Mouse (Mus musculus): ENCODE data around the gene Rffl.

Rffl gene

DNA sequence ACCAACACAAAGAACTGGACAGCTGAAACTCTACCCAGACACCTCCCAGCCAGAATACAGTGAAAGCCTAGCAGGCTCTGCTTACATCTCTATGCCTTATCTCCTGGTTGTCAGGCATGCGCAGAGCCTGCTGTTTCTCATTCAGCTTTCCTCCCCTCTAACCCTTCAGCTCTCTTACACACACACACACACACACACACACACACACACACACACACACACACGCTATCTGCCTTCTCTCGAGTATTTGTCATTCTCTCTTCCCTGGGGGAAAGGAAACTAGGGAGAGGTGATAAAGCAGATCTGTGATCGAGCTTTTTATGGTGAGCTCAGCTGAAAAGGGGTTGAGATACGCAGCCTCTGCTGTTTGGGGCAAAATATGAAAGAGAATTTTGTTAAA, 3.9 kb upstream of the Rffl start:
- DNase-seq (ENCODE audit: low spot score in 2 of 2): no peak

DNA sequence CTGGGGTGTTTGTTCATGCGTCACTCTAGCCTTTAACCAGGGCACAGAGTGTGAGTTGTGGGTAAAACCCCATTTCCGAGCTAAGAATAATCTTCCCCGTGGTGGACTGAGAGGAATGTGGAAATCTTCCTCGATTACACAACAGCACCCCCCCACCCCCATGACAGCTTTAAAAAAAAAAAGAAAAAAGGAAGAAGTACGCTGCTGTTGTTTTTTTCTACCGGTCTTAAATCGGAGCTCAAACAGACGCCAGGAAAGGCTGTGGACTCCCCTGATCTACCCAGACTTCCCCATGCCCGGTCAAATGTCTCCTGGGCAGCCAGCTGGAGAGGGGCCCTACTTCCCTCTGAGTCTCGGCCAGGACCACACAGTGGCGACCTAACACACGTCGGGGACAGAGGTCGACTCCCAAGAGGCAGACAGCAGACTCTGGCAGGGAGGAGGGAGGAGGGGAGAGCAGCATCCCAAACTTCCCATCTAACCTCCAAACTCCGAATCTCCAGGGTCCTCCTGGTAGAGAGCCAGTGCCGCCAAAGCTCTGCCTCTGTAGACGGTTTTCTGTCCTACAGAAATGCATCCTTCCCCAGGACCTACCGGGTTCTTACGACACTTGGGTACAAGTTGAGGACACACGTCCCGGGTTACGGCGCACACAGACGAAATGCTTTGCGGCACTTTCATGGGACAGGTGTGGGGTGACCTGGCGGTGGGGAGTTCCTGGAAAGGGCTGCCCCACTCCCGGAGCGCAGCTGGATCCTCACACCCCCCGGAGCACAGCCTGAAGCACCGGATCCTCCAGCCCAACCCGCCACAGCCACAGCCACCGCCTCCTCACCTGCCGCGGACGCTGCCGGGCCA, 608 bp downstream of the Rffl start:
- DNase-seq (ENCODE audit: low spot score in 2 of 2): peak in 1 of 2 experiments; percentile 26

DNA sequence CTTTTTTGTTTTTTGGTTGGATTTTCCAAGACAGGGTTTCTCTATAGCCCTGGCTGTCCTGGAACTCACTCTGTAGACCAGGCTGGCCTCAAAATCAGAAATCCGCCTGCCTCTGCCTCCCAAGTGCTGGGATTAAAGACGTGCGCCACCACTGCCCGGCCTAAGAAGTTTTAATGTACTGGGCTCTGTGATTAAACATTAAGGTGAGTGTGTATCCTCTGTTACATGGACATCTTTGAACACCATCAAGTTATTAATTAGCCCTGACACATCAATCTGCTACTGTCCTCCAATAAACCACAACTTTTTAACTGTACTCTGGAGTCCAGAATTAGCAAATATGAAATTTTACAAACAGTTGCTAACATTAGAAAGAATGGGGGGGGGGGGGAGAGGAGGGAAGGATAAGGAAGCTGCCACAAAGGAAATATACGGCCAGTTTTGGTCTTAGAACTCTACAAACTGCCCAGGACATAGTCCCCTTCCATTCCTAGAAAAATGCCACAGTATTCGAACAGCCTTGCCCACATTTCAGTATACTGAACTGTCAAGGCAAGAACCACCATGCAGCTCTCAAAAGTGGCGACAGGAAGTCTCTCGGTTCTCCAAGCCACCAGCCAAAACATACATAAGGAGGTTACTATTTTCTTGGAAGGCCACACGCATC, 1.4 kb downstream of the Rffl start:
- DNase-seq (ENCODE audit: low spot score in 2 of 2): no peak

DNA sequence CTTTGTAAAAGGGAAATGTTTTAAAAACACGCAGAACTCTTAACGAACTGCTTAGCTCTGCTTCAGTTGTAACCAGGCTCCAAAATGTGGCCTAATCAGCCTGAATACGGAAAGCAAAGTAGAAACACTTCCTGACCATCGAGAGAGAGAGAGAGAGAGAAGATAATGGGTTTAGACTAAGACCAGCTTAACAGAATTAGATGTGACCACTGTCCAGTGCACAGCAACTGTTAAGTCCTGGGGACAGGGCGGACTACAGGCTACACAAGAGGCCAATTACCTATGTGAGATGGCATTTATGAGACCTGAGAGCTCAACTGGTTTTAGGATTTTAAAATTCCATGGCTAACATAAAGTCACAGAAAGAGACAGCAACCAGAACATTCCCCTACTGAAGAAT, 3.1 kb downstream of the Rffl start:
- DNase-seq (ENCODE audit: low spot score in 2 of 2): no peak

DNA sequence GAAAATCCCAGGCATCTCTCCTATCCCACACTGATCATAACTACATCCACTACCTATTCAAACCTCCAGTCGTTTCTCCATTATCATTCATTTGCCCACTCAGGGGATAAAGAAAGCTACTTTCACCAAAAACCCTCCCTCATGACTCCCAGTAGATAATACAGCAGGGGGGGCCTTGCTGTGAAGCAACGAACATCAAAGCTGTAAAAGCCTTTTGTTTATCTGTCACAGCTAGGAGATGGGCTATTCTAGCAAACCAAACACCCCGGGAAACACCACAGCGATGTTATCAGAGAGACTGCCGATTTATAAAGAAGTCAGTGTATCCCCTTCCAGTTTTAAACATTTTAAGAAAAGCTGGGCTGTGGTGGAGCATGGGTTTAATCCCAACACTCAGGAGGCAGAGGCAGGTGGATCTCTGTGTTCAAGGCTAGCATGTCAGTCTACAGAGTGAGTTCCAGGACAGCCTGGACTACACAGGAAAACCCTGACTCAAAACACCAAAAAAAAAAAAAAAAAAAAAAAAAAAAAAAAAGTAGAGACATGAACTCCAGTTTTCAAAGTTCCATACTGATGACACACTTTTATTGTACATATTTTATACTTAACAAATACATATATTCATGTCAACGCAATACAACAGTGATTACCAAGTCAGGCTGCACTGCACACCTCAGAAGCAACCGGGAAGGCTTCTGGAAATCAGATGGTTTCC, 4.0 kb downstream of the Rffl start:
- no peak for DNase-seq (ENCODE audit: low spot score in 2 of 2)

DNA sequence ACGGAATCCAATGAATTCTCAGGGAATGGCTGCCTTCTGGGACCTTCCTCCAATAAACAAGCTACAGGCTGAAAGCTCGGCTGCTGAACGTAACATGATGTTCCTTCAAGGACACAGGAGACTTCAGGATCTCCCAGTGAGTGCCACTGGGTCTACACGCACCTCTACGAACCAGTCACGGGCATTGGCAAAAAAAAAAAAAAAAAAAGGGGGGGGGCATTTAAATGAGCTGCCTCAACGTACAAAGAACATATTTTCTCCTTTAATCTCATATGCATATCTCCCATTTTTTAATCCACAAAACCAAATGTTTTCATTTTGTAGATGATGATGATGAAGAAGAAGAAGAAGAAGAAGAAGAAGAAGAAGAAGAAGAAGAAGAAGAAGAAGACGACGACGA, 5.1 kb downstream of the Rffl start:
- no peak for DNase-seq (ENCODE audit: low spot score in 2 of 2)

DNA sequence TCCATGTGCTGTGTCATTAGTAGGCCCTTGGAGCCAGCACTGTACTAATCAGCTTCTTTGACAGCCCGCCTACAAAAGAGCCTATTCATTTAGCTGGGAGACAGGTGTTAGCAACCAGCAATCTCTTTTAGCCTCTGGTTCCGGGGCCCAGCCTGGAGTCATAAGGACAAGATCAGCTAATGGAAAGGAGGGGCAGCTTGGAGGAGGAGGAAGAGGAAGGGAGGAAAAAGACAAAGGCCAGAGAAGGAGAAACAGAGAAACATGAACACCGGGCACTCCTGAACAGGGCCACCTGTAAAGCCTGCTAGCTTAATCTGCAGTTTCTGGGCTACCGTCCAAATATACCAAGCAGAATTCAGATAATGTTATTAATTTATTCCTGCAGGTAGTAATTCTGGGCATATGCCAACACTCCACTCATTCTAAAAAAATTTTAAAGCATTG, 7.5 kb downstream of the Rffl start:
- no peak for DNase-seq (ENCODE audit: low spot score in 2 of 2)

DNA sequence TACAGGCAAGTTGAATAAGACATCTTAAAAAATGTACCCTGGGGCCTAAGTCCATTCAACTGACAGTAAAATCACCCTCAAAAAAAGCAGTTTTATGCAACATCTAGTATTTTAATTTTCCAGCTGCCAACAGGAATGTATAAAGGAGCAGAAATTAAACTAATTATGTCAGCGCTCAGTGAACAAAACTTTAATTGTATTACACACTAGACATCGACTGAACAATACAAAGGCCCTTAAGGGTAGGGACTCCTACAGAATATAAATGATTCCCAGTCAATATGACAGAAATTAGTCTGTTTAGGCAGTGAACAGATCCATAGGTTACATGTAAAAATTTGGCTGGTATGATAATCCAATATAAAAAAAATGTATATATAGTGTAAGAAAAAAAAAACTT, 8.0 kb downstream of the Rffl start:
- DNase-seq (ENCODE audit: low spot score in 2 of 2): no peak

DNA sequence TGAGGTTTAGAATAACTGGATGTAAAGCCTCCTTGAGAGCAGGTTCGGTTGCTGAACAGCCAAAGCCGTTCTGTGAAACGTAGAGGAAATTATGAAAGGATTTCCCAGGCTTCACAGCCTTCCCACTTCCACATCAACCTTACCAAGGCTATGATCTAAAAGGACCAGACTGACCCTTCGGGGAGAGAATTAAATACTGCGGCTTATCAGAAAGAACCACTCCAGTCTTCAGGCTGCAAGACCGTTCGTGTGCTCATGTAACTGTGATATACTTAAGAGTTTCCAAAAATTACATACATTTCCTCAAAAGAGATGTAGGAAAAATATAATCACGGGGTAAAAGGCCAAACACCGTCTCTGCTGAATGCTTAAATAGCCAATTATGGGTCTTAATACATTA, 8.4 kb downstream of the Rffl start:
- DNase-seq (ENCODE audit: low spot score in 2 of 2): no peak

DNA sequence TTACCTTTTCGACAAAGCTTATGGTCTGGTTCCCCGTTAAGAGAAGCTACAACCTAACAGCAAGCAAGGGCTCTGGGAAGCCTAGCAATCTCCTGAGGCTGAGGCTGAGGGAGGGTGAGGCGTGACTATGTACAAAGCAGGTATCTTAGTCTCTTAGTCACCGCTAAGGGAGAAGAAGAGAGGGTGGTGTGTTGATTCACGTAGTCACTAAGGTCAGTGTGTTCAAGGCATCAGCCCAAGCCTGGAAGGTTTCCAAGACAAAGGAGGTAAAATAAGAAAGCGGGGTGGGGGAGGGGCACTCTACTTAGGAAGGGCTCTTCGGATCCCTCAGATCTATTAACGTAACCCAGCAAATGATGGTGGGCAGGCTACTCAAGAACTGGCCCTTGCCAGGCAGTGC, 9.5 kb downstream of the Rffl start:
- no peak for DNase-seq (ENCODE audit: low spot score in 2 of 2)

DNA sequence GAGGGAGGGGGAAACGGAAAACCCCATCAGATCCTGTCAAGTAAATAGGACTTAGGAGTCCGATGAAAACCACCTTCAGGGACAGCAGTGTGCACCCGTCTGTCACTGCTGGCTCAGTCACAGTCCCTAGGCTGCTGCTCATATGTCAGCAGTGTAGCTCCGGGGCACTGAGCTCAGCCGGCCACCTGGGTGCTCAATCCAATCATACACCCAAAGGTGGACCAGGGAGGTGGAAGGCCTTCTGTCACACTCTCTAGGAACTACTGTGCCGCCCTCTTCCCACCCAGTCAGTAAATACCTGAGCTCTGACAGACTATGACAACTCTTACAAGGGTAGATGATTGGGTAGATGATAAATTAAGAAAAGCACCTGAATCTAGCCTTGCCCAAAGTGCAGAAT, 10.3 kb downstream of the Rffl start:
- DNase-seq (ENCODE audit: low spot score in 2 of 2): no peak

DNA sequence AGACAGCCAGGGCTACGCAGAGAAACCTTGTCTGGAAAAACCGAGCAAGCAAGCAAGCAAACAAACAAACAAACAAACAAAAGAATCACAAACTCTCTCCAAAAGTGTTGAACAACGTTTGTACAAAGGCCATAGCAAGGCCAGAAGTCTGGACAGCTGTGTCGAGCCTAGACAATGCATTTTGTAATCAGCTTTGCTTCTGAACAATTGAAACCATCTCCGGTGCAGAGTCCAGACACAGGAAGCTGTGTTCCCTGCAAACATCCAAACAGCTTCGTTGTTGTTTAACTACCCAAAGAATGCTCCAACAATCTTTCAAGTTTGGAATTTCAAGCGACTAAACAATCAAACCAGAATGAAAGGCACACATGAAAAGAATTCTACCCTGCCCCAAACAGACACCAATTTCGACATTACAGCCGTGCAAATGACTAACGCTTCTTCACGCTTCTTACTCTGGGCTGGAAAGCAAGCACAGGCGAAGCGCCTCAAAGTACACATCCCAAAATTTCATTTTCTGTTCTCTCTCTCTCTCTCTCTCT, 13.6 kb downstream of the Rffl start:
- no peak for DNase-seq (ENCODE audit: low spot score in 2 of 2)

DNA sequence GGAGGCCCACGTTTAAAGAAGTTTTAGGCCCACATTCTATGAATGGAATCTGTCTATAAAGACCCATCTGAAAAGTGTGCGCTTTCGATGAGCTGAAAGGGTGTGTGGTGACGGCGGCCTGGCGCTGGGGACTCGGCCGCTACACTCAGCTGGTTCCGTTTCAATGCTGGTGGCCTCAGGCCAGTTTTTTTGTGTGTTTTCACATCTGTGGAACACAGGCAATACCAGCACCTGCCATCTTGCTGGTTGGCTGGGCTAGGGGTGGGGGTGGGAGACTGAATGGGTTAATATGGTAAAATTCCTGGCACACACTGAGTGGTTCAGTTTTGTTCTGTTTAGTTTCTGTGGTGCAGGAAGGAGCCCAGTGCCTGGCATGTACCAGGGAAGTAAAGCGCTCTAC, 15.0 kb downstream of the Rffl start:
- no peak for DNase-seq (ENCODE audit: low spot score in 2 of 2)

DNA sequence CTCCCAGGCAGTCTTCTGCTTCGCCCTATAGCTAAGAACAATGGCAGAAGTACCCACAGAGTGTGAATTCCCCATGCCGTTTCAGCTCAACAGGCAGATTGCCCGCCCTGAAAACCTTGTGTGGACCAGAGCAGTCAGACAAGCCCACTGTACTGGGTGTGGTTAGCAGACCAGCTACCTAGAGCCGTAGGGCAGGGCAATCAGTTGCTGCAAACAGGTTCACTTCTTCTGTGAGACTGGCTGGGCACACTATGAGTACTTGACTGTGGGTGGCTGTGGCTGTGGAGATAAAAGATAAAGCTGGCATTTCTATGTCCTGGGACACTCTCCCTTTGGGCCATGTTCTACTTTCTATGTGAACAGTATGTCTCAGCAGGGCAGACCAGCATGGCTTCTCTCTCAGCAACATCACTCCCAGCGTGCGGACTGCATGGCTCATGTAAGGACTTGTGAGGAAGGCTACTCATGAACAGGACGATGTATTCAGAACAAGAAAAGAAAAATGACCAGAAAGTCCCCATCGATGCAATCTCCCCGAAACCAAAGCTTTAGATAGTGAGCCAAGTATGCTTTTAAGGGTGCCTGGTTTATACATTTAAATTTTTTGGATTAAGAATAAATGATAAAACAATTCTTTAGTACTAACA, 15.6 kb downstream of the Rffl start:
- no peak for DNase-seq (ENCODE audit: low spot score in 2 of 2)

DNA sequence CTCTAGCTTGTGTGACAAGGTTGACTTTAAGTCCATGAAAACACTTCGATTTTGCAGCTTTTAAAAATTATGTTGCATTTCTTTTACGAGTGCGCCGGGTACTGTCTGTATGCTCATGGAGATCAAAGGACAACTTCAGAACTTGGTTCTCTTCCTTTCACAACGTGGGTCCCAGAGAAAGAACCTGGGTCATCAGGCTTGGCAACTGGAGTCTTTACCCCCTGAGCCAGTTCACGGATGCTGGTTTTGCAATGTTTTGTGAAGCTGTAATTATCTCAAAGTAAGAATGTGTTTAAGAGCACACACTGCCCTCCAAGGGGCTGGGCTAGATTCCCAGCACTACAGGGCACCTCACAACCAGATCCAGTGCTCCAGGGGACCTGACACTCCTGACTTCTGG, 16.9 kb downstream of the Rffl start:
- no peak for DNase-seq (ENCODE audit: low spot score in 2 of 2)

DNA sequence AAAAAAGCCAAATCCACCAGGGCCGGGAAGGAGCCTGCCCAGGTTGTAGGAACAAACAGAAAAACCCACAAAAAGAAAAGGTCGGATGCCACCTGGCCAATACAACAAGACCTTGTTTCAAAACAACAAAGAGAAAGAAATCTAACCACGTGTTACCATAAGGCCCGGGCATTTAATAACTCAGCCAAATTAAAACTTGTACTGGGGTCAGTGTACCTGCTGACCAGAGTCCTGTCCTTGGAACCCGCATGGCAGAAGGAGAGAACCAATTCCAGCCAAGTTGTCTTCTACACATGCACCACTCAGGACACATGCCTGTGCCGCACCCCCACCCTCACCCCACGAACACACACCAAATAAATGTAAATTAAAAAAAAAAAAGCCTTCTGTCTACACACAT, 18.1 kb downstream of the Rffl start:
- no peak for DNase-seq (ENCODE audit: low spot score in 2 of 2)

DNA sequence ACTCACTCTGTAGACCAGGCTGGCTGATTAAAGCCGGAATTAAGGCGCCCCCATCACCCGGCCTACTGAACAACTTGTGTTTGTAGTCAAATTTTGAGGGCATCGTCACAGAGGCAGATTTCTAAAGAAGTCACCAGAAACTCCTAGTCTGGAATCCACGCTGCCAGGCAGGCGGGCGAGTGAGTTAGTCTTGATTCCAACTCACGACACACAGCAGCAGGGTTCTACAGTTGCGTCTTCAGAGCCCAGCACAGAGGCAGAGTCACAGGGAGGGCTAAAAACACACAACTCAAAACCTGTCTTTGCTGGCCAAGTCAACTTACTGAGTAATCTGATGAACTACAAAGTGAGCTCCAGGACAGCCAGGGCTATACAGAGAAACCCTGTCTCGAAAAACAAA, 18.5 kb downstream of the Rffl start:
- DNase-seq (ENCODE audit: low spot score in 2 of 2): no peak

DNA sequence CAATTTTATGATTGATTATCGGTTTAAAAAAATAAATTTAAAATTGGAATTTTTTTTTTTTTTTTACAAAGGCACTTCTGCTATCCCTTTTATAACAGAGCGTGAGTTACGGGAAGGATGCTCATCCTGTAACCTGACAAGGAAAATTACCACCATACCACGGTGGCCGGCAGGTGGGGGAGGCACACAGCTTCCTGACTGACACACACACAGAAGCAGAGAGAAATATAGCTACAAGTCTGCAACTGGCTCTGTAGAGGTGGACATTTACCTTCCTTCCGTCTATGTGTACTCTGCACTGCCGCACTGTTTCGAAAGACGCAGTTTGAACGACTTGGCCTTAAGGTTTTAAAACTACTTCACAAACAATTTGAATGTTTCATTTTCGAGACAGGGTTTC, 18.9 kb downstream of the Rffl start:
- no peak for DNase-seq (ENCODE audit: low spot score in 2 of 2)

DNA sequence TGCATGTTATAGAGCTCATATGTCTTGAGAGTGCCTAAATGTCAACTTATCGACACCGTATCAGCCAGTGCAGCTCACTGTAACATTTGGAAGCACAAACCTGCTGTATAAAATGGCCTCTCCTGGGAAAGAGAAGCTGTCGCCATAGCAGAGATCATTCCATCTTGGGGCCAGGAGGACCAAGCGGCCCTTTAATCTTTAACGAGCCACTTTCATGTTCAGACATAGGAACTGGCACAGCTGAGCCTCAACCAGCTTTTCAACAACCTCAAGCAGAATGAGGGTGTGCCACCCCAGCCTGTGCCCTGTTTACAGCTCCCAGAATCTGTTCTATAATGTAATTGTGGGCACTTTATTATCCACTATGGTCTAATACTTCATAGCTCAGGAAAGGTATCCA, 20.8 kb downstream of the Rffl start:
- no peak for DNase-seq (ENCODE audit: low spot score in 2 of 2)

DNA sequence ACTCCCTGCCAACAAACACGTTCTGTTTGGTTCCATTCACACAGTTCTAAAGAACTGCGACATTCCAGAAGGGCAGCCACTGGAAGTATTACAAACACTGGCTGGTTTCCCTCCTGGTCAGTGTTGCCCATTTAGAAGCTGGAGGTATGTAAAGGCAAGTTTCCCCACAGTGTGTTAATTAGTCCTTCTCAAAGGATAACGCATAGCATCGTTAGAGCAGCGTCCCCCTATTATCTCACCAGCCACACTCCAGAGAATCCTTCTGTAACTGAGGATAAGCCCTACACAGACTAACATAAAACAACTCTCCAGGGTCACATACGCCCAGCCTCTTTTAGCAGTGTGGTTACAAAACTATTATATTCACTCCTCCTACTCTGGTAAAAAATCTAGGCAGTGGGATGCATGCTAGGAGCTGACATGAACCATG, 23.4 kb downstream of the Rffl start:
- no peak for DNase-seq (ENCODE audit: low spot score in 2 of 2)

DNA sequence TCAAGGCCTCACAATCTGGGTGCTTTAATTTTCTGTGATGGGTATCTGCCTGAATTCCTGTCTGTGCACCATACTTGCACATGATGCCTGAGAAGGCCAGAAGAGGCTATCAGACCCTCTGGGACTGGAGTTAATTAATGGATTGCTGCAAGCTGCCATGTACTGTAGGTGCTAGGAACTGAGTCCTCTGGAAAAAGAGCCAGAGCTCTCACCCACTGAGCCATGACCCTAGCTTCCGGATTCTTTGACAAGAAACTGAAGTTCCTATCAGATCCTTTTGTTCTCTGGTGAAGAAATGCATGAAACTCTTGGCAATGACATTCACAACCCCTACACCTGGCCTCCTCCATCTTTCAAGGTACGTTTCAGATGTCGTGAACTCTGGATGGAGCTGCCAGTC, 24.1 kb downstream of the Rffl start:
- DNase-seq (ENCODE audit: low spot score in 2 of 2): no peak

DNA sequence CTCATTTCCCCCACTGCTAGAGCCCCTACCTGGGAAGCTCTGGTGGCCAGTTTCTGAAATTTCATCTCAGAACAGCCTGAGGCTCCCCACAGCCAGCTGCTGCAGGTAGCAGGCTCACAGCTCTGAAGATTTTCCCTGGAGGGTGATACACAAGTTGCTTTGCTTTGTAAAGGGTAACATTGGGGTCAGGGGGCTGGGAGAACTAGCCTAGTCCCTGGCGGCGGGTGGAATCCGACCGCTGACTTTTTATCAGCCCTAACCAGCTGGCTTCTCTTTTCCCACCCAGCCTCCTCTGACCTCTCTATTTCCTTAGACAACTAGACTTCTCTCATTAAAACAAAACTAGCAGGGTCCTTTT, 25.0 kb downstream of the Rffl start:
- DNase-seq (ENCODE audit: low spot score in 2 of 2): no peak

Measured in cerebellum, postnatal 4 days (tissue).